Mouse (Mus musculus) megakaryocyte, embryonic 14.5 days (primary cell): ENCODE data around the gene Cyp2j9. TPM values are rescaled to one million over a fixed set of nuclear protein-coding genes. Genes with fewer than 3 reads are reported as not detected.
"Not testable (repeated sequence)": the region's sequence is repeated elsewhere in the genome, so short reads cannot be mapped to it uniquely, and the experiment has no call there.

Experiments
- H3K27me3 ChIP-seq: replicated peaks from 2 replicates; pipeline ENCODE3; 2012; ENCODE audit warnings: inconsistent platforms
- H3K36me3 ChIP-seq: replicated peaks from 2 replicates; pipeline ENCODE3; 2012; ENCODE audit warnings: low read length, inconsistent platforms, mixed read lengths
- H3K4me1 ChIP-seq: 2 replicates; pipeline ENCODE4 v1.6.1; 2012; ENCODE audit warnings: inconsistent platforms
- H3K4me3 ChIP-seq: replicated peaks from 2 replicates; pipeline ENCODE3; 2012; ENCODE audit warnings: moderate library complexity, mild to moderate bottlenecking, inconsistent platforms
- H3K9me3 ChIP-seq: 2 replicates; pipeline ENCODE4 v1.6.1; 2012; ENCODE audit warnings: inconsistent platforms
- FLI1 ChIP-seq: IDR thresholded peaks from 2 replicates; pipeline ENCODE4 v1.6.1; 2012; ENCODE audit warnings: low read length, inconsistent platforms, mixed read lengths
- GATA1 ChIP-seq: IDR thresholded peaks from 3 replicates; pipeline ENCODE4 v1.6.1; 2012; ENCODE audit warnings: mixed read lengths, low read length, inconsistent platforms, borderline replicate concordance
- polyA plus RNA-seq: library from polyadenylated mRNA; stranded (reverse); fragments of >175 nt; gene quantifications from 2 replicates; pipeline ENCODE4 v1.2.3, GENCODE M21; 2012; ENCODE audit warnings: low replicate concordance; ENCODE audit not compliant: insufficient read depth

Cyp2j9 gene
- polyA plus RNA-seq, result not detected in 2 replicates

- Histone ChIP-seq H3K36me3 (no peaks in the 10 kb centered on the region), H3K4me3 (peak within 1 kb of the TSS; percentile 50), H3K4me1 (no peaks in the 10 kb centered on the region), H3K27me3 (no peaks in the 10 kb centered on the region), H3K9me3 (no peaks in the 10 kb centered on the region)
- TF ChIP-seq FLI1 (no peak), GATA1 (no peak)
Observed at GRCm38 (mm10) chr4:96590911-96591790, at the start of gene Cyp2j9. Cyp2j9 (minus strand) TSS chr4:96591578.

- TF ChIP-seq FLI1 (no peak), GATA1 (no peak)
- no peaks in the 10 kb centered on the region for H3K27me3 ChIP-seq
- H3K4me1 ChIP-seq, result no peaks in the 10 kb centered on the region
- no peaks in the 10 kb centered on the region for H3K36me3 ChIP-seq
- H3K9me3 ChIP-seq, result no peaks in the 10 kb centered on the region
- no peak overlapping the region for H3K4me3 ChIP-seq
Observed at GRCm38 (mm10) chr4:96635455-96635854, 44.1 kb upstream of the Cyp2j9 start.

- TF ChIP-seq GATA1 (no peak), FLI1 (no peak)
- no peaks in the 10 kb centered on the region for H3K36me3 ChIP-seq
- no peak overlapping the region for H3K4me3 ChIP-seq
- H3K9me3 ChIP-seq, result peaks cover 12% of the 10 kb centered on the region
- H3K4me1 ChIP-seq, result no peaks in the 10 kb centered on the region
- H3K27me3 ChIP-seq, result no peaks in the 10 kb centered on the region
Observed at GRCm38 (mm10) chr4:96622474-96622873, 31.1 kb upstream of the Cyp2j9 start.

GRCm38 (mm10) chr4:96591791-96592150 lies 393 bp upstream of the Cyp2j9 start:
- Histone ChIP-seq H3K4me3 (no peak overlapping the region), H3K27me3 (no peaks in the 10 kb centered on the region), H3K9me3 (no peaks in the 10 kb centered on the region), H3K36me3 (no peaks in the 10 kb centered on the region), H3K4me1 (no peaks in the 10 kb centered on the region)
- no peak for TF ChIP-seq FLI1
- TF ChIP-seq GATA1, result no peak

- TF ChIP-seq FLI1, result no peak
- TF ChIP-seq GATA1, result no peak
- no peak overlapping the region for H3K4me3 ChIP-seq
- no peaks in the 10 kb centered on the region for H3K4me1 ChIP-seq
- H3K9me3 ChIP-seq, result no peaks in the 10 kb centered on the region
- H3K27me3 ChIP-seq, result no peaks in the 10 kb centered on the region
- no peaks in the 10 kb centered on the region for H3K36me3 ChIP-seq
Observed at GRCm38 (mm10) chr4:96581425-96582088, 9.8 kb downstream of the Cyp2j9 start.

GRCm38 (mm10) chr4:96580351-96580750 lies 11.0 kb downstream of the Cyp2j9 start:
- H3K9me3 ChIP-seq, H3K4me3 ChIP-seq, H3K27me3 ChIP-seq, H3K4me1 ChIP-seq, H3K36me3 ChIP-seq: not testable (repeated sequence)

- no peaks in the 10 kb centered on the region for H3K27me3 ChIP-seq
- no peak for TF ChIP-seq FLI1
- TF ChIP-seq GATA1, result no peak
Observed at GRCm38 (mm10) chr4:96569442-96569841, 21.9 kb downstream of the Cyp2j9 start.

GRCm38 (mm10) chr4:96567988-96568387 lies 23.4 kb downstream of the Cyp2j9 start:
- Histone ChIP-seq H3K36me3 (no peaks in the 10 kb centered on the region), H3K4me1 (no peaks in the 10 kb centered on the region), H3K9me3 (no peaks in the 10 kb centered on the region), H3K4me3 (no peak overlapping the region), H3K27me3 (no peaks in the 10 kb centered on the region)
- TF ChIP-seq FLI1 (no peak), GATA1 (no peak)

More at GRCm38 (mm10) chr4:96569442-96569841, 21.9 kb downstream of the Cyp2j9 start:
- Histone ChIP-seq H3K36me3 (no peaks in the 10 kb centered on the region), H3K4me1 (no peaks in the 10 kb centered on the region), H3K9me3 (no peaks in the 10 kb centered on the region), H3K4me3 (no peak overlapping the region)

- H3K36me3 ChIP-seq, result no peaks in the 10 kb centered on the region
- H3K27me3 ChIP-seq, result no peaks in the 10 kb centered on the region
- TF ChIP-seq GATA1 (no peak), FLI1 (no peak)
- no peaks in the 10 kb centered on the region for H3K4me1 ChIP-seq
- H3K4me3 ChIP-seq, result no peak overlapping the region
- no peaks in the 10 kb centered on the region for H3K9me3 ChIP-seq
Observed at GRCm38 (mm10) chr4:96565808-96566207, 25.6 kb downstream of the Cyp2j9 start.

- H3K36me3 ChIP-seq, result no peaks in the 10 kb centered on the region
- no peaks in the 10 kb centered on the region for H3K27me3 ChIP-seq
- no peak overlapping the region for H3K4me3 ChIP-seq
- no peaks in the 10 kb centered on the region for H3K4me1 ChIP-seq
- H3K9me3 ChIP-seq, result no peaks in the 10 kb centered on the region
- TF ChIP-seq GATA1 (no peak), FLI1 (no peak)
Observed at GRCm38 (mm10) chr4:96560464-96560863, 30.9 kb downstream of the Cyp2j9 start.
